Mouse (Mus musculus): ENCODE results near the gene Tpsab1.

- TF ChIP-seq TAL1 (IDR thresholded peaks at IDR 0.05; ENCODE audit: low read length) = no peak
- TF ChIP-seq GATA1 (IDR thresholded peaks at IDR 0.05; ENCODE audit: low read length) = no peak
These were observed 51.9 kb downstream of the Tpsab1 start for GRCm38 (mm10) chr17:25293495-25293894.
